Mouse (Mus musculus) liver, embryonic 14.5 days (tissue): ENCODE measurements at regions not wholly inside any gene's neighbourhood (a gene's known extent, or its start where the extent isn't known, plus 50 kb on each side); places are given as distances from the start of the nearest gene placed in this dataset.

Experiments
- CTCF ChIP-seq: IDR thresholded peaks from 2 replicates; pipeline ENCODE4 v1.5.1; 2016; ENCODE audit warnings: antibody characterized with exemption, low read depth, control low read depth
- EP300 ChIP-seq: IDR thresholded peaks from 2 replicates; pipeline ENCODE4 v1.6.1; 2016; ENCODE audit warnings: antibody characterized with exemption, low read depth

- TF ChIP-seq CTCF = no peak
- TF ChIP-seq EP300 = no peak
Observed at GRCm38 (mm10) chr8:79554311-79554710, 85.1 kb upstream of the Otud4 start.
